Comparison of ENCODE assay signal across 25 mouse cellular contexts in genomic region chr7:68271816-68272215, GRCm38 (mm10). TPM values are rescaled to one million over a fixed set of nuclear protein-coding genes. Genes with fewer than 3 reads are reported as not detected.
"Had no signal": no experiment of that assay in that cellular context is flagged by ENCODE, and none has a peak within 500 bp of the region (broad histone marks: within the 10 kb centered on the region; RNA-seq: fewer than 3 reads in every experiment).

No protein-coding gene starts in this region.

- H3K27ac ChIP-seq: gastrocnemius, adult 2 months; heart, embryonic 10.5 days; heart, embryonic 13.5 days; heart, embryonic 15.5 days; hindbrain, embryonic 10.5 days; hindbrain, embryonic 12.5 days; hindbrain, embryonic 14.5 days; layer of hippocampus, adult 2 months; left cerebral cortex, adult 2 months; limb, embryonic 13.5 days; limb, embryonic 15.5 days had no signal

- H3K9me3 ChIP-seq: heart, embryonic 10.5 days; heart, embryonic 13.5 days; heart, embryonic 15.5 days; hindbrain, embryonic 10.5 days; hindbrain, embryonic 12.5 days; limb, embryonic 13.5 days; limb, embryonic 15.5 days had no signal

- H3K4me2 ChIP-seq: heart, embryonic 13.5 days; heart, embryonic 15.5 days; hindbrain, embryonic 12.5 days; hindbrain, embryonic 14.5 days; limb, embryonic 13.5 days; limb, embryonic 15.5 days had no signal

- H3K36me3 ChIP-seq: heart, embryonic 10.5 days; heart, embryonic 13.5 days; heart, embryonic 15.5 days; hindbrain, embryonic 10.5 days; hindbrain, embryonic 12.5 days; limb, embryonic 13.5 days; limb, embryonic 15.5 days had no signal

- ATAC-seq: hindbrain, embryonic 16.5 days; intestine, embryonic 16.5 days had no signal

- H3K27me3 ChIP-seq: limb, embryonic 13.5 days; limb, embryonic 15.5 days had no signal

- H3K9ac ChIP-seq: heart, embryonic 13.5 days; heart, embryonic 15.5 days; hindbrain, embryonic 12.5 days; hindbrain, embryonic 14.5 days; limb, embryonic 13.5 days; limb, embryonic 15.5 days had no signal

- H3K4me3 ChIP-seq: gastrocnemius, adult 2 months; heart, embryonic 10.5 days; heart, embryonic 13.5 days; heart, embryonic 15.5 days; hindbrain, embryonic 10.5 days; hindbrain, embryonic 12.5 days; layer of hippocampus, adult 2 months; left cerebral cortex, adult 2 months; limb, embryonic 13.5 days; limb, embryonic 15.5 days had no signal

- DNase-seq: gastrocnemius, adult 2 months; gastrocnemius, postnatal 10 days; gastrocnemius, postnatal 25 days; heart, adult 18-20 months; heart, postnatal 10 days; heart, postnatal 4 days; kidney, postnatal 10 days; kidney, postnatal 4 days; left cerebral cortex, postnatal 4 days had no signal

RNA-seq across cellular contexts. Expression of gene Fam169b, which starts 1.8 kb away (rescaled TPM):
- polyA plus RNA-seq: hindbrain, embryonic 16.5 days had no signal

RNA-seq across cellular contexts. Expression of gene Pgpep1l, which starts 7.8 kb away (rescaled TPM):
- polyA plus RNA-seq: heart, embryonic 10.5 days; heart, embryonic 13.5 days; hindbrain, embryonic 10.5 days; hindbrain, embryonic 12.5 days; hindbrain, embryonic 16.5 days; intestine, embryonic 14.5 days; intestine, embryonic 16.5 days; kidney, embryonic 14.5 days; kidney, embryonic 16.5 days; limb, embryonic 11.5 days; limb, embryonic 13.5 days had no signal
